Mouse (Mus musculus) olfactory bulb, adult 2 months (tissue): ENCODE measurements around the gene Nlrp6.

ENCODE experiments used
- CTCF ChIP-seq: fragments of 200-500 bp; IDR thresholded peaks from 2 replicates; pipeline ENCODE4 v1.5.1; 2012; ENCODE audit warnings: low read depth, mild to moderate bottlenecking, low read length, moderate library complexity; ENCODE audit not compliant: insufficient read depth
- POLR2A ChIP-seq: fragments of 200-500 bp; IDR thresholded peaks from 2 replicates; pipeline ENCODE4 v1.6.1; 2012; ENCODE audit warnings: mild to moderate bottlenecking, low read depth, low read length, moderate library complexity; ENCODE audit not compliant: insufficient read depth

GRCm38 (mm10) chr7:140907697-140908096 is 13.0 kb upstream of the Nlrp6 start:
- no peak for TF ChIP-seq CTCF
- no peak for TF ChIP-seq POLR2A
